Mouse (Mus musculus): Measurements from ENCODE around the gene Hsph1.

DNA sequence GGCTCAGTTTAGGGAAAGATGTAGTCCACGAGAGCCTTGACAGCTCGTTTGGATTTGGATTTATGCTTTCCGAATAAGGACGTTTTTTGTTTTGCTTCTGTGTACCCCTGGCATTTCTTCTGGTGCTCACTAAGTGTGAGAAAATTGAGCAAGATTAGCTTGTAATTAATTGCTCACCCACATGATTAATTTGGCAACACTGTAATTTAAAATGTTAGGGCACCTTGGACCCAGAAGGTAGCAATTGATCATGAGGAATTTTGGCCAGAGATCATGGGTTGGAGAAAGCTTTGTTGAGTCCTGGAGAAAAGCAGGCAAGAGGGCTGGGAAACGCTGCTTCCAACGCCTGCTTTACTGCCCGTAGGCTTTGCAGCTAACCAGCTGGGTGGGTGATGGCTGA, 43.7 kb upstream of the Hsph1 start:
- TF ChIP-seq CTCF (IDR thresholded peaks at IDR 0.05; ENCODE audit: insufficient read depth, low read depth, low read length) (no peak), POLR2A (IDR thresholded peaks at IDR 0.05; ENCODE audit: insufficient read depth, low read depth, low read length) (no peak)

All from olfactory bulb, adult 2 months (tissue).